Mouse (Mus musculus) stomach, postnatal 0 days (tissue): Measurements from ENCODE around the gene Trim63. TPM values are rescaled to one million over a fixed set of nuclear protein-coding genes. Genes with fewer than 3 reads are reported as not detected.

Experiments
- ATAC-seq: fragments of 200-750 bp; cut with Nextera tagmentation; 2 replicates; pipeline ENCODE4 v1.8.0; 2017; ENCODE audit not compliant: low FRiP score, low TSS enrichment
- DNase-seq: peaks from one replicate; pipeline ENCODE4 v3.0.0-alpha.2; 2016; ENCODE audit warnings: low spot score
- H3K27ac ChIP-seq: fragments of 300-500 bp; sonication (generic); replicated peaks from 2 replicates; pipeline ENCODE4 v1.5.1; 2014; ENCODE audit warnings: mild to moderate bottlenecking, control low read depth
- H3K27me3 ChIP-seq: fragments of 300-500 bp; sonication (generic); 2 replicates; pipeline ENCODE4 v1.6.1; 2014; ENCODE audit warnings: low read length; ENCODE audit not compliant: control insufficient read depth, insufficient read depth
- H3K36me3 ChIP-seq: fragments of 300-500 bp; sonication (generic); 2 replicates; pipeline ENCODE4 v1.6.1; 2014; ENCODE audit warnings: low read length, mixed read lengths; ENCODE audit not compliant: control insufficient read depth, insufficient read depth
- H3K4me1 ChIP-seq: fragments of 300-500 bp; sonication (generic); replicated peaks from 2 replicates; pipeline ENCODE4 v1.6.1; 2014; ENCODE audit warnings: antibody characterized with exemption; ENCODE audit not compliant: control insufficient read depth, insufficient read depth
- H3K4me2 ChIP-seq: fragments of 300-500 bp; sonication (generic); replicated peaks from 2 replicates; pipeline ENCODE4 v1.6.1; 2014; ENCODE audit warnings: low read depth, mild to moderate bottlenecking, control low read depth, moderate library complexity
- H3K4me3 ChIP-seq: fragments of 300-500 bp; sonication (generic); 2 replicates; pipeline ENCODE4 v1.5.1; 2014; ENCODE audit warnings: low read depth, low read length, control low read depth
- H3K9ac ChIP-seq: fragments of 300-500 bp; sonication (generic); 2 replicates; pipeline ENCODE4 v1.6.1; 2014; ENCODE audit warnings: mild to moderate bottlenecking, low read length, control low read depth, mixed read lengths
- H3K9me3 ChIP-seq: fragments of 300-500 bp; sonication (generic); 2 replicates; pipeline ENCODE4 v1.6.1; 2016; ENCODE audit warnings: low read length; ENCODE audit not compliant: control insufficient read depth
- CTCF ChIP-seq: IDR thresholded peaks from 2 replicates; pipeline ENCODE4 v1.5.1; 2016; ENCODE audit warnings: antibody characterized with exemption, low read depth, mild to moderate bottlenecking, moderate library complexity
- EP300 ChIP-seq: optimal IDR thresholded peaks from 2 replicates; pipeline ENCODE3; 2016; ENCODE audit warnings: antibody characterized with exemption
- WGBS: fragments of 180-500 bp; shearing (Covaris S2); extraction: QIAGEN DNeasy Blood & Tissue Kit; methylation state at CpG from one replicate; pipeline ENCODE4 v1.1.7; 2014; 5-methylcytosine and 5-hydroxymethylcytosine counted together
- polyA plus RNA-seq: library from polyadenylated mRNA; unstranded; fragments of >200 nt; fragmentation: Nextera tagmentation; extraction: Ambion mirVana; gene quantifications from 2 replicates; pipeline ENCODE4 v1.2.1, GENCODE M21; 2015

Trim63 gene
- polyA plus RNA-seq, 1 experiment from 2014 or later: 0.13 TPM

DNA sequence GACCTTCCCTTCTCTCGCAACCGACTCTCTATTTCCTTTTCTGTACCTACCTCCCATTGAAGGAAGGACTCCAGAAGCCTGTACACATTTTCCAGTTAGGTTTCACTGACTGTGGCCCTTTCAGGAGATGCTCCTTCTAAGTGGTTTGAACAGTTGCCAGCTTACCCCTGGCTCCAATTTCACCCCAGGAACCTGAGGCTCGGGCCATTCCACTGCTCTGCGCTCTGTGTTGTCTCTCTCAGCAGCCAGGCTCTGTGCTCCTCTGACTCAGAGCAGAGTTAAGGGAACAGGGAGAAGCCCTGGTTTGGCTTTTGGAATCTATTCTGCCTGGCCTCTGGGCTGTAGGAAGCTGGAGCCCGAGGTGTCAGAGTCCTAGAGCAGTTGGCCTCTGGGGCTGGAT, 12.8 kb upstream of the Trim63 start:
- no peak overlapping the region for H3K9ac ChIP-seq
- H3K4me1 ChIP-seq: no peaks in the 10 kb centered on the region
- no peaks in the 10 kb centered on the region for H3K36me3 ChIP-seq
- no peak overlapping the region for H3K4me2 ChIP-seq
- H3K27ac ChIP-seq: no peak overlapping the region
- 69% methylated on average over 5 of the region's 5 CpGs for WGBS
- no peak overlapping the region for H3K4me3 ChIP-seq
- no peaks in the 10 kb centered on the region for H3K9me3 ChIP-seq
- no peak for TF ChIP-seq CTCF
- no peak for TF ChIP-seq EP300
- DNase-seq: no peak
- no peaks in the 10 kb centered on the region for H3K27me3 ChIP-seq
- no peak for ATAC-seq

DNA sequence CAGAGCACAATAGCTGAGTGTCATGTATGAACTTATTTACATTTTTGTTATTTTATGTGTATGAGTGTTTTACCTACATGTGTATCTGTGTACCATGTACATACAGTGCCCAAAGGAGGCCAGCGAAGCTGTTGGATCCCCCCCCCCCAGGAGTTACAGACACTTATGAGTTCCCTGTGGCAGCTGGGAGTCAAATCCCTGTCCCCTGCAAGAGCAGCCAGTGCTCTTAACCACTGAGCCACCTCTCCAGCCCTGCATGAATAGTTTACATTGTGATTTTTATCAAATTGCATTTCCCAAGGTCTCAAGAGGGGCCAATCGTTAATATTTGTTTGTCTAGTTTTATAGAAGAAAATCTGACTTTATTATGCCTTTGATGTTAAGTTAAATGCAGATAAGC, 8.0 kb upstream of the Trim63 start:
- Histone ChIP-seq H3K4me2 (peak overlapping the region; percentile 35; the same call in 1 of the 2 replicates), H3K36me3 (no peaks in the 10 kb centered on the region), H3K9ac (no peak overlapping the region), H3K4me1 (no peaks in the 10 kb centered on the region), H3K27ac (no peak overlapping the region), H3K4me3 (no peak overlapping the region), H3K27me3 (no peaks in the 10 kb centered on the region), H3K9me3 (no peaks in the 10 kb centered on the region)
- DNase-seq (no peak), ATAC-seq (no peak)
- TF ChIP-seq CTCF (no peak), EP300 (no peak)
- 40% methylated on average over 2 of the region's 2 CpGs for WGBS

DNA sequence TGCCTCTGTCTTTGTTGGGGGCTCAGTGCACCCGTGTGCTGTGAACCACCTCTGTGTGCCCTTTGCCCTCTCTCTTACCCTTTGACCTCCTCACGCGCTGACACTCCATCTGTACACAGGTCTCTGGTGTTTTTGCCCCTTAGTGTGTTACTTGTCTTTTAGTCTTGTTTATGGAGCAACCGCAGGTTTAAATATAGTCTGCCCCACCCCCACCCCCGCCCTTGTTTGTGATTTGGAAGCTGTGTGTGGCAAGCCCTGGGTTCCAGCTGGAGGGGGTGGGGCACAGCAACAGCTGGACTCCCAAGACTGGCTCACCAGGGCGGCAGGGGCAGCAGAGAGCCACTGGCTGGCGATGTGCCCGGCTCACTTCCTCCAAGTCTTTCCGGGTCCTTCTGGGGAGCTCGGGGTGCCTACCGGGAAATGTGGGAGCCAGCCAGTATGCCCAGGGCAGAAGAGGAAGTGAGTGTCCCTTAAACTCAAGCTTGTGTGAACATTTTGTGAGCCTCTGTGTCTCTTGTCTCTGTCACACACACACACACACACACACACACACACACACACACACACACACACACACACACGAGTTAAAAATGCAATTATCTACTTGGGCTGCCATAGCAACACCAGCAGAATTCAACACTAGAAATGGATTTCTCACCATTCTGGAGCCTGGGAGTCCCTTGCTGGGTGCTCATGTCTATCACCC, 7.4 kb upstream of the Trim63 start:
- ATAC-seq: peak; percentile 84
- no peak overlapping the region for H3K4me3 ChIP-seq
- TF ChIP-seq EP300 (no peak), CTCF (peak; percentile 71)
- no peaks in the 10 kb centered on the region for H3K36me3 ChIP-seq
- H3K4me1 ChIP-seq: no peaks in the 10 kb centered on the region
- no peaks in the 10 kb centered on the region for H3K9me3 ChIP-seq
- peak; percentile 91 for DNase-seq
- H3K27me3 ChIP-seq: no peaks in the 10 kb centered on the region
- no peak overlapping the region for H3K9ac ChIP-seq
- H3K27ac ChIP-seq: no peak overlapping the region
- peak overlapping the region; percentile 35 for H3K4me2 ChIP-seq
- 4% methylated on average over 12 of the region's 12 CpGs for WGBS

DNA sequence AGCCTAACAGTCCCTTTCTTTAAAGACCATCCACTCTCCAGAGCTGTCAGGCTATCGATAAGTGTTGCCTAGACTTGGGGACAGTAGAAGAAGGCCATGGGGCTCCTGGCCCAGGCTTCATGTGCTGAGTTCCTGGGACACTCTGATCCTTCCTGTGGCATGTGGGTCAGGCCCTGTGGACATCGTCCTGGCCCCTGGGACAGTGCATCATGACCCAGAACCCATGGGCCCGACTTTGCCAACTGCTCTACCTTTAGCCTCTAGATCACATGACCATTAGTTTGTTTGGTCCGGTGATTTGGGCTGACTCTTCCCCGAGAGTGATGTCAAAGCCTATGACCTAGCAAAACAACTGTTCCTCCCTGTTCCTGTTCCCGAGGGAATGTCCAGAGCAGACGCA, 4.8 kb upstream of the Trim63 start:
- H3K27me3 ChIP-seq: no peaks in the 10 kb centered on the region
- no peak overlapping the region for H3K4me3 ChIP-seq
- H3K27ac ChIP-seq: no peak overlapping the region
- DNase-seq (no peak), ATAC-seq (no peak)
- H3K9ac ChIP-seq: no peak overlapping the region
- H3K9me3 ChIP-seq: no peaks in the 10 kb centered on the region
- 86% methylated on average over 7 of the region's 7 CpGs for WGBS
- no peak for TF ChIP-seq CTCF
- no peak for TF ChIP-seq EP300
- no peak overlapping the region for H3K4me2 ChIP-seq
- no peaks in the 10 kb centered on the region for H3K4me1 ChIP-seq
- no peaks in the 10 kb centered on the region for H3K36me3 ChIP-seq

DNA sequence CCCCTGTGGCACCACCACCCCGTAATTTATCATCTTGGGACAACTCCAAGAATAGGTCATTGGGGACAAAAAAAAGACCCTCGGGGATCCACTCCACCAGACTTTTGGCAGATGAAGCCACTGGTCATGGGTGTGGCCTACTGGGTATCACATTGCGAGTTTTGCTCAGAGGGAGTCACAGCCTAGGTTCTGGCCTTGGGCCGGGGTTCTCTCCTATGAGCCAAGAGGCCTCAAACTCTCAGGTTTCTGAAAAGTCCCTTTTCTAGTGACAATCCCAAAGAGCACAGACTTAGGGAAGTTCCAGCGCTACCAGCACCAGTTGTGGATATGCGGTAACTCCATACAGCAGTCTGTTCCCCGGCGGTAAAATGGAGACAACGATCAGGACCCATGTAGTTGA, 4.3 kb upstream of the Trim63 start:
- no peak for DNase-seq
- no peak for ATAC-seq
- Histone ChIP-seq H3K36me3 (no peaks in the 10 kb centered on the region), H3K4me1 (no peaks in the 10 kb centered on the region), H3K27me3 (no peaks in the 10 kb centered on the region), H3K4me3 (no peak overlapping the region), H3K27ac (no peak overlapping the region), H3K4me2 (no peak overlapping the region), H3K9ac (no peak overlapping the region), H3K9me3 (no peaks in the 10 kb centered on the region)
- TF ChIP-seq CTCF (no peak), EP300 (no peak)
- 82% methylated on average over 9 of the region's 9 CpGs for WGBS

DNA sequence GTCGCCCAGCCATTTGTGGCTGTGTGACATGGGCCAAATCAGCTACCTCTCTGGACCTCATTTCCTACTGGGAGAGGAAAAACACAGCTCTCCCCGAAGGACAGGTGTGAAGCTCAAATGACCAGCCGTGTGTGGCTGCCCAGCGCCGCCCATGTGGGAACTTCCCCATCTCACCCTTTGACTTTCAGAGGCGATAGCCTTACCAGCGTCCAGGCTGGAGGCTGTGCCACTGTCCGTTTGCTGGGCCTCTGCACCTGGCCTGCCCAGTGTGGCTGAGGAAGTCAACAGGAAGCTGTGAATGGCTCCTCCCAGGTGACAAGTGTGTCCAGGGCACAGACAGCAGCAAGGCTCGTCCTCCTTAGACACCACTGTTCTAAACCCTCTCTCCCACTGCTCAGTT, 3.1 kb upstream of the Trim63 start:
- Histone ChIP-seq H3K36me3 (no peaks in the 10 kb centered on the region), H3K27me3 (no peaks in the 10 kb centered on the region), H3K27ac (no peak overlapping the region), H3K9me3 (no peaks in the 10 kb centered on the region), H3K4me1 (no peaks in the 10 kb centered on the region), H3K4me3 (no peak overlapping the region), H3K9ac (no peak overlapping the region), H3K4me2 (no peak overlapping the region)
- WGBS: 78% methylated on average over 9 of the region's 9 CpGs
- ATAC-seq: no peak
- DNase-seq: no peak
- TF ChIP-seq CTCF (no peak), EP300 (no peak)
